Mouse (Mus musculus): Measurements from ENCODE around the gene Kiss1. TPM values are rescaled to one million over a fixed set of nuclear protein-coding genes. Genes with fewer than 3 reads are reported as not detected.

Kiss1 gene
- total and polyA plus RNA-seq, 3 experiments = not detected

DNA sequence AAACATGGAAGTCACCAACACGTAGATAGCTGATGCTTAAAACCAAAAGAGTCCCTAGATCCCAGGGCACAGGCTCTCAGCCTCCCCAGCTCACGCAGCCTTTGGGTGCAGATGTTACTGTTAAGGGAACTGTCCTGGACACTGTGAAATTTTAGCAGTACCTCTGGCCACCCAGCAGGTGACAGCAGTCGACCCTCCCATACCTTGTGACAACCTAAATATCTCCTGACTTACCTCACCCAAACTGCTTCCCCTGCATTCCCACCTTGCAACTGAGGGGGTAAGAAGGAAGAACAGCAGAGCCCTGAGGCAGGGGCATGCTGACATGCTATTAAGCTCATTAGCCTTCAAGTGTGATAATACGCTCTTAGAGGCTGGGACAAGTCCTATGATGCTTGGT lies 10.4 kb upstream of the Kiss1 start:
- dilution Hi-C loops (cut with MboI; ENCODE audit: extremely low pct_ligation_motif_present, extremely low pct_unique_long_range_greater_than_20kb, low sequenced_read_pairs) (no loop called here), in situ Hi-C loops (cut with MboI; ENCODE audit: low pct_ligation_motif_present, low pct_unique_long_range_greater_than_20kb, low sequenced_read_pairs) (no loop called here)
- Histone ChIP-seq H3K27ac (ENCODE audit: insufficient read depth, low read depth) (no peak overlapping the region), H3K4me2 (ENCODE audit: insufficient read depth, low read depth, poor library complexity, severe bottlenecking) (no peak overlapping the region), H3K27me3 (replicated peaks) (peaks cover 51% of the 10 kb centered on the region), H3K36me3 (replicated peaks in 1 of 2; ENCODE audit: control insufficient read depth in 1 of 2, insufficient read depth in 1 of 2, low read length in 1 of 2) (no peaks in the 10 kb centered on the region), H3K4me1 (ENCODE audit: control insufficient read depth in 1 of 2, insufficient read depth in 2 of 2) (no peaks in the 10 kb centered on the region), H3K9me3 (replicated peaks; ENCODE audit: low read length) (no peaks in the 10 kb centered on the region), H3K79me2 (replicated peaks; ENCODE audit: control insufficient read depth, extremely low read depth, insufficient read depth, poor library complexity, severe bottlenecking) (no peaks in the 10 kb centered on the region), H3K9ac (ENCODE audit: insufficient read depth, low read depth) (no peak overlapping the region), H3K4me3 (replicated peaks in 1 of 3; ENCODE audit: low read depth in 2 of 3, low read length in 2 of 3, poor library complexity in 1 of 3) (no peak overlapping the region)
- no peak for TF ChIP-seq POLR2A (IDR thresholded peaks at IDR 0.05; ENCODE audit: low read depth, low read length)
- no peak for TF ChIP-seq ETS1 (conservative IDR thresholded peaks at IDR 0.05; ENCODE audit: low read depth, low read length)
- peak; percentile 51 for TF ChIP-seq RAD21 (IDR thresholded peaks at IDR 0.05; ENCODE audit: low read depth, low read length)
- TF ChIP-seq MEF2A (IDR thresholded peaks at IDR 0.05; ENCODE audit: borderline replicate concordance, low read depth, low read length) = no peak
- no peak for TF ChIP-seq ZNF384 (IDR thresholded peaks at IDR 0.05; ENCODE audit: low read depth, low read length)
- no peak for TF ChIP-seq BHLHE40 (IDR thresholded peaks at IDR 0.05; ENCODE audit: low read depth, low read length)
- no peak for TF ChIP-seq HCFC1 (IDR thresholded peaks at IDR 0.05; ENCODE audit: low read depth, low read length)
- TF ChIP-seq GABPA (IDR thresholded peaks at IDR 0.05; ENCODE audit: insufficient replicate concordance, low read depth, low read length) = no peak
- TF ChIP-seq NELFE (IDR thresholded peaks at IDR 0.05; ENCODE audit: low read depth, low read length) = no peak
- TF ChIP-seq ZKSCAN1 (IDR thresholded peaks at IDR 0.05; ENCODE audit: borderline replicate concordance, low read depth, low read length) = no peak
- TF ChIP-seq UBTF (IDR thresholded peaks at IDR 0.05; ENCODE audit: low read depth, low read length) = no peak
- no peak for TF ChIP-seq ELF1 (IDR thresholded peaks at IDR 0.05; ENCODE audit: low read depth, low read length)
- TF ChIP-seq SMC3 (IDR thresholded peaks at IDR 0.05; ENCODE audit: low read depth, low read length) = peak; percentile 59
- no peak for TF ChIP-seq SIN3A (IDR thresholded peaks at IDR 0.05; ENCODE audit: low read length)
- peak in 1 of 2 experiments; percentile 65; a peak in 2 of 4 replicates for TF ChIP-seq CTCF (conservative IDR thresholded peaks at IDR 0.05 in 1 of 2, IDR thresholded peaks at IDR 0.05 in 1 of 2; ENCODE audit: low read depth in 2 of 2, low read length in 2 of 2)
- no peak for TF ChIP-seq TCF12 (IDR thresholded peaks at IDR 0.05; ENCODE audit: low read depth, low read length)
- no peak for TF ChIP-seq JUND (conservative IDR thresholded peaks at IDR 0.05; ENCODE audit: low read depth, low read length)
- peak; percentile 7 for DNase-seq (ENCODE audit: extremely low read depth)

GRCm38 (mm10) chr1:133311946-133312345 lies 9.7 kb upstream of the Kiss1 start:
- Histone ChIP-seq H3K79me2 (replicated peaks; ENCODE audit: control insufficient read depth, extremely low read depth, insufficient read depth, poor library complexity, severe bottlenecking) (no peaks in the 10 kb centered on the region), H3K27ac (ENCODE audit: insufficient read depth, low read depth) (no peak overlapping the region), H3K4me1 (ENCODE audit: control insufficient read depth in 1 of 2, insufficient read depth in 2 of 2) (no peaks in the 10 kb centered on the region), H3K4me2 (ENCODE audit: insufficient read depth, low read depth, poor library complexity, severe bottlenecking) (no peak overlapping the region), H3K9me3 (replicated peaks; ENCODE audit: low read length) (no peaks in the 10 kb centered on the region), H3K36me3 (replicated peaks in 1 of 2; ENCODE audit: control insufficient read depth in 1 of 2, insufficient read depth in 1 of 2, low read length in 1 of 2) (no peaks in the 10 kb centered on the region), H3K4me3 (replicated peaks in 1 of 3; ENCODE audit: low read depth in 2 of 3, low read length in 2 of 3, poor library complexity in 1 of 3) (no peak overlapping the region), H3K9ac (ENCODE audit: insufficient read depth, low read depth) (no peak overlapping the region), H3K27me3 (replicated peaks) (peaks cover 54% of the 10 kb centered on the region)
- no peak for TF ChIP-seq JUND (conservative IDR thresholded peaks at IDR 0.05; ENCODE audit: low read depth, low read length)
- TF ChIP-seq EP300 (IDR thresholded peaks at IDR 0.05; ENCODE audit: low read length) = no peak
- TF ChIP-seq SMC3 (IDR thresholded peaks at IDR 0.05; ENCODE audit: low read depth, low read length) = no peak
- no peak for TF ChIP-seq KAT2A (IDR thresholded peaks at IDR 0.05; ENCODE audit: insufficient replicate concordance, low read length)
- no peak for TF ChIP-seq RAD21 (IDR thresholded peaks at IDR 0.05; ENCODE audit: low read depth, low read length)
- no peak for TF ChIP-seq POLR2AphosphoS2 (IDR thresholded peaks at IDR 0.05; ENCODE audit: low read depth, low read length)
- TF ChIP-seq MAX (IDR thresholded peaks at IDR 0.05; ENCODE audit: low read length) = no peak
- no peak for TF ChIP-seq CTCF (conservative IDR thresholded peaks at IDR 0.05 in 1 of 2, IDR thresholded peaks at IDR 0.05 in 1 of 2; ENCODE audit: low read depth in 2 of 2, low read length in 2 of 2)
- TF ChIP-seq UBTF (IDR thresholded peaks at IDR 0.05; ENCODE audit: low read depth, low read length) = no peak
- no peak for TF ChIP-seq ETS1 (conservative IDR thresholded peaks at IDR 0.05; ENCODE audit: low read depth, low read length)
- TF ChIP-seq BHLHE40 (IDR thresholded peaks at IDR 0.05; ENCODE audit: low read depth, low read length) = no peak
- TF ChIP-seq POLR2A (IDR thresholded peaks at IDR 0.05; ENCODE audit: low read depth, low read length) = no peak
- no peak for TF ChIP-seq HCFC1 (IDR thresholded peaks at IDR 0.05; ENCODE audit: low read depth, low read length)
- no peak for TF ChIP-seq CHD1 (IDR thresholded peaks at IDR 0.05; ENCODE audit: low read depth, low read length)
- TF ChIP-seq RCOR1 (conservative IDR thresholded peaks at IDR 0.05; ENCODE audit: low read depth, low read length) = no peak
- TF ChIP-seq ZC3H11A (IDR thresholded peaks at IDR 0.05; ENCODE audit: low read depth, low read length) = no peak
- DNase-seq (ENCODE audit: extremely low read depth) = no peak
- in situ Hi-C loops (cut with MboI; ENCODE audit: low pct_ligation_motif_present, low pct_unique_long_range_greater_than_20kb, low sequenced_read_pairs) (no loop called here), dilution Hi-C loops (cut with MboI; ENCODE audit: extremely low pct_ligation_motif_present, extremely low pct_unique_long_range_greater_than_20kb, low sequenced_read_pairs) (no loop called here)

Measured in CH12.LX (cell line).